Mouse (Mus musculus) frontal cortex, postnatal 25 days (tissue): ENCODE measurements around the gene Ppara.
A peak's percentile ranks its signal among the peaks of the same experiment; 100 is the strongest.

Experiments used
- DNase-seq, 2 experiments: peaks; one replicate each; pipeline ENCODE4 v3.0.0; 2022; ENCODE audit warnings: low spot score in 2 of 2

Gene Ppara

GRCm38 (mm10) chr15:85734571-85735033 is at the start of gene Ppara:
TSS of gene Ppara (plus strand) at chr15:85734983.
- no peak for DNase-seq

GRCm38 (mm10) chr15:85686641-85687395 is 48.0 kb upstream of the Ppara start:
- peak in 1 of 2 experiments; percentile 55 for DNase-seq

GRCm38 (mm10) chr15:85687630-85688410 is 47.0 kb upstream of the Ppara start:
- no peak for DNase-seq

- DNase-seq = no peak
Measured at GRCm38 (mm10) chr15:85688734-85689133, 46.0 kb upstream of the Ppara start.

- no peak for DNase-seq
Measured at GRCm38 (mm10) chr15:85689523-85689922, 45.3 kb upstream of the Ppara start.

GRCm38 (mm10) chr15:85690058-85690457 is 44.7 kb upstream of the Ppara start:
- DNase-seq = no peak

GRCm38 (mm10) chr15:85690875-85691274 is 43.9 kb upstream of the Ppara start:
- no peak for DNase-seq

GRCm38 (mm10) chr15:85693115-85693514 is 41.7 kb upstream of the Ppara start:
- no peak for DNase-seq

- DNase-seq = no peak
Measured at GRCm38 (mm10) chr15:85693819-85694218, 41.0 kb upstream of the Ppara start.

GRCm38 (mm10) chr15:85694379-85694778 is 40.4 kb upstream of the Ppara start:
- DNase-seq = no peak

- no peak for DNase-seq
Measured at GRCm38 (mm10) chr15:85695304-85695703, 39.5 kb upstream of the Ppara start.

- no peak for DNase-seq
Measured at GRCm38 (mm10) chr15:85698345-85699034, 36.3 kb upstream of the Ppara start.

GRCm38 (mm10) chr15:85699452-85699851 is 35.3 kb upstream of the Ppara start:
- DNase-seq = no peak

- no peak for DNase-seq
Measured at GRCm38 (mm10) chr15:85699862-85700501, 34.8 kb upstream of the Ppara start.

- DNase-seq = no peak
Measured at GRCm38 (mm10) chr15:85700716-85701115, 34.1 kb upstream of the Ppara start.

GRCm38 (mm10) chr15:85701128-85701930 is 33.5 kb upstream of the Ppara start:
- DNase-seq = no peak

GRCm38 (mm10) chr15:85702411-85702951 is 32.3 kb upstream of the Ppara start:
- DNase-seq = no peak

GRCm38 (mm10) chr15:85703194-85703641 is 31.6 kb upstream of the Ppara start:
- DNase-seq = no peak

GRCm38 (mm10) chr15:85703858-85704257 is 30.9 kb upstream of the Ppara start:
- no peak for DNase-seq

GRCm38 (mm10) chr15:85704341-85705012 is 30.3 kb upstream of the Ppara start:
- DNase-seq = no peak
